Mouse (Mus musculus): Measurements from ENCODE around the gene Vps26b.

DNA sequence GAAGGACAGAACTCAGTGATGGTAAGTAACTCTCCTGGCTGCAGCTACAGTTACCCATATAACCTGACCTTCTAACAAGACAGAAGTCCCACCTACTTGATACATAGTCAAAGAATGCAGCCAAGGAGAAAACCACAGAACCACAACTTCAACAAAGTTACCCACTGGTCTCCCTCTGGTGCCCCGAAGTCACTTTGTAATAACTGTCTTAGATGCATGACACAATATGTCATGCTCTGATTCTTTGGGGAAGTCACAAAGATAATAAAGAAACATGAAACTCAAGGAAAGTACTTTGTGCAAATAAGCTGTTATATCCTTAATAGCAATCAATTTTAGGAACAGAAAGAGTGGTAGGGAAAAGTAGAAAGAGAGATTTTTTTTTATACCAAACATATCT, 3.2 kb downstream of the Vps26b start:
- no peak for TF ChIP-seq CTCF (IDR thresholded peaks at IDR 0.05; ENCODE audit: low read depth)
- no peak for TF ChIP-seq EP300 (IDR thresholded peaks at IDR 0.05; ENCODE audit: low read depth)

Measured in liver, embryonic 14.5 days (tissue).